Mouse (Mus musculus) gonadal fat pad, adult 2 months (tissue): ENCODE measurements at regions not wholly inside any gene's neighbourhood (a gene's known extent, or its start where the extent isn't known, plus 50 kb on each side); places are given as distances from the start of the nearest gene placed in this dataset.

ENCODE experiments used
- DNase-seq: peaks from one replicate; pipeline ENCODE4 v3.0.0-alpha.2; 2012; ENCODE audit warnings: low read depth

- no peak for DNase-seq
These were observed 62.7 kb downstream of the Bmp2 start for GRCm38 (mm10) chr2:133614672-133615071.

GRCm38 (mm10) chr2:133615299-133615698, 63.3 kb downstream of the Bmp2 start:
- no peak for DNase-seq

DNA sequence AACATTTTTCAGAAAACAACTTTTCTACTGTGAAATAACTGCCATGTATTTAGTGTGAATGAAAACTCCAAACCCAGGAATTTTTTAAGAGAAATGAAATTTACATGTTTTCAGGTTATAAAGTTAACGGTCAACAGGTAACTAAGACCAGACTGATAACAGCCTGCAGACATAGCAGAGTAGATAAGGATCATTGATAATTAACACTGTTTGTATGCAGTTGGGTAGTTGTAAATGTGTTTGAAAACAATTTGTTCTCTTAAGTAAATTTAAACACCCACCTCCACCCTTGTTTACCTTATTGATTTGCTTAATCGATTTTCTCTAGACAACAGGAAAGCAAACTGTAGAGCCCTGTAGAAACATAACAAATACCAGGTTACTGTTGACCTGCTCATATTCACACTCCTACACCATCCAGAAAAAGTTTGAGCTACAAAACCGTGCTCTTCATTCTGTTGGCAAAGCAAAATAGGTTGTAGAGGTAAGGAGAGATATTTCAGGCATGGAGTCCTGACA, 65.4 kb downstream of the Bmp2 start:
- no peak for DNase-seq

DNA sequence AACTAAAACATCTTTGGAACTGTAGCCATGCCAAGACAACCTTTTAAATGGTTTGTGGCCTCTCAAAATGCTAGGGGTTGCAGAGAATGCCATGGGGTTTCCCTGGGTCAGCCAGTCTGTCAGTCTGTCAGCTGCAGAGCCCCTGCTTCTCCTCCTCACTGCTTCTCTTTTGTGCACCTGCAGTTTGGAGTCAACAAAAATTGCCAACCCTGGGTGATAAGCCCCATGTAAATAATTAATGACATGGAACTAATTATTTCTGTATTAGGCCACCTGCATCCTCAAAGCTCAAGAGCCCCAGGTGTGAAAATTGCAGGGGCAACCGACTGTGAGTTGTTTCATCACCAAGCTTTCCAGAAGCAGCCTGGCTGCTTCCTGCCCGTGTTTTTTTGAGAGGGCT, 70.6 kb downstream of the Bmp2 start:
- no peak for DNase-seq

- no peak for DNase-seq
These were observed 73.6 kb downstream of the Bmp2 start for GRCm38 (mm10) chr2:133625542-133625941.

DNA sequence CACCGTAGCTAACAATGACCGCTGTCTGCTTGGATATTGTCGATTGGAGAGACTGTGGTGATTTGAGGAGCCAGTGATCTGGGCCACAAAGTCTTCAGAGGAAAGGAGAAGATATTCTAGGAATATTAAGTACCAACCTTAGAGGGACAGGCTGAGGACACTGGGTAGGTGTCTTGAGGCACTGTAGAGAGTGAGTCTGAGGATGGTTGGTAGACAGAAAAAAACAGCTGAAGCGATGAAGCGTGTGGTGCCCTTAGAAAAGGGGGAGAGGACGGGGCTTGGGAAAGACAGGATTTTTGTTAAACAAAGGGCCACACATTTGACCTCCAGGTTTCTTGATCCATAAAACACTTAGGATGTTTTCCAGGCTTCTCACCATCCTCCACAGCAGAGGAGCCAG, 76.9 kb downstream of the Bmp2 start:
- DNase-seq: no peak

- DNase-seq: no peak
These were observed 83.5 kb downstream of the Bmp2 start for GRCm38 (mm10) chr2:133635434-133635833.

GRCm38 (mm10) chr2:133649874-133650481, 98.0 kb downstream of the Bmp2 start:
- DNase-seq: peak; percentile 79

- no peak for DNase-seq
These were observed 114.5 kb downstream of the Bmp2 start for GRCm38 (mm10) chr2:133666331-133667054.

DNA sequence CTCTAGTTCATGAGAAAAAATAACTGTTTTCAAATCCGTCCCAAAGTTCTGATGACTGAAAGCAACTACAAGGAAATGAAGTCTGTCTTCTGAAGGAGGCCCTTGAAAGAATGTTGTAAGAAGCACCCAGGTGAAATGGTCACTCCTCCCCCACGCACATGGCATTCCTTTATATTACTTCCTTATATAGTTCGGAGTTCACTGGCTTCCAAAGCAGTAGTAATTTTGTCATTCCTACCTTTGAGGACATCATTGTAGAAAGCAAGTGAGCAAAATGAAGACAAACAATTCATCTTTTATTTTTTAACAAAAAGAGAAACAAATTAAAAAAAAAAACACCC, 115.1 kb downstream of the Bmp2 start:
- no peak for DNase-seq

GRCm38 (mm10) chr2:133669821-133670220, 117.9 kb downstream of the Bmp2 start:
- DNase-seq: no peak

GRCm38 (mm10) chr2:133671528-133671927, 119.6 kb downstream of the Bmp2 start:
- no peak for DNase-seq

DNA sequence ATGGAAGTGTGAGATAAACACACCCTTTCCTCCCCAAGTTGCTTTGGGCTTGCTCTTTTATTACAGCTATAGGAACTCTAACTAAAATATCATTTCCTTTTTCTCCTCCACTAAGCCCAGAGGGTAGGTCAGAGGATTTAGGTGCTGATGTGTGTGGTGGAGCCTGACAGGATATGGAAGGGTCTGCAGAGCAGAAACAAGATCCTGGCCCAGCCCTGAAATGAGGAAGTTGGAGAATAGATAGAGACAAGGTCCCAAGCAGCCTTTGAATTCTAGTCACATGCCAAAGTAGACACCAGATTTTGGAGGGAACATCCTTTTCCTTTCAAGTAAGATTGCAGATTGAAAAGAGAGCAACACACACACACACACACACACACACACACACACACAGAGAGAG, 132.4 kb downstream of the Bmp2 start:
- DNase-seq: no peak

DNA sequence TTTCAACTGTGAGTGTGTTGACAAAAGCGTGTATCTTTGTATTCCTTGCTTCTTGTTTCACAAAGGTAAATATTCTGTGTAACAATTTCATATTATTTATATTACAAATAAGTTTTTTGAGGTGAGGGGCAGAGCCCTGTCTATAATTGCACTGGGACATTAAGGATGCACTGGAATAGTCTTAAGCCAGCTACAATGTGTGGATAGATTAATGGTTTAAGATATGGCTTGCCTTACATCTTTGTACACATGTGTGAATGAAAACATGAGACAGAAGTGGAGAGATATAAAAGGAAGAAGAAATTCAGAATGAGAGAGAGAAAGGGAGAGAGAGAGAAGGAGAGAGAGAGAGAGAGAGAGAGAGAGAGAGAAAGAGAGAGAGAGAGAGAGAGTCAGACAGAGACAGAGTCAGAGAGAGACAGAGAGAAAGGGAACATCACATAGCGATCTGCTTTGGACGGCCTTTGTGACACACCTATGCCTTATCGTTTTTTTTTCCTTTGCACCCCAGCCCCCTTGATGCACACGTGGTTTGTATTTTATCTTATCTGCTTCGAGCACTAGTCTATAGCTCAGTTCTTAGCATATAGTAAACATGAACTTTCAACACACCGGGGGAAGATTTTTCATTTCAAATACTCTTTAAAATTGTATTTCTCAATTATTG, 136.3 kb downstream of the Bmp2 start:
- DNase-seq: no peak

- no peak for DNase-seq
These were observed 136.8 kb downstream of the Bmp2 start for GRCm38 (mm10) chr2:133688788-133689155.

DNA sequence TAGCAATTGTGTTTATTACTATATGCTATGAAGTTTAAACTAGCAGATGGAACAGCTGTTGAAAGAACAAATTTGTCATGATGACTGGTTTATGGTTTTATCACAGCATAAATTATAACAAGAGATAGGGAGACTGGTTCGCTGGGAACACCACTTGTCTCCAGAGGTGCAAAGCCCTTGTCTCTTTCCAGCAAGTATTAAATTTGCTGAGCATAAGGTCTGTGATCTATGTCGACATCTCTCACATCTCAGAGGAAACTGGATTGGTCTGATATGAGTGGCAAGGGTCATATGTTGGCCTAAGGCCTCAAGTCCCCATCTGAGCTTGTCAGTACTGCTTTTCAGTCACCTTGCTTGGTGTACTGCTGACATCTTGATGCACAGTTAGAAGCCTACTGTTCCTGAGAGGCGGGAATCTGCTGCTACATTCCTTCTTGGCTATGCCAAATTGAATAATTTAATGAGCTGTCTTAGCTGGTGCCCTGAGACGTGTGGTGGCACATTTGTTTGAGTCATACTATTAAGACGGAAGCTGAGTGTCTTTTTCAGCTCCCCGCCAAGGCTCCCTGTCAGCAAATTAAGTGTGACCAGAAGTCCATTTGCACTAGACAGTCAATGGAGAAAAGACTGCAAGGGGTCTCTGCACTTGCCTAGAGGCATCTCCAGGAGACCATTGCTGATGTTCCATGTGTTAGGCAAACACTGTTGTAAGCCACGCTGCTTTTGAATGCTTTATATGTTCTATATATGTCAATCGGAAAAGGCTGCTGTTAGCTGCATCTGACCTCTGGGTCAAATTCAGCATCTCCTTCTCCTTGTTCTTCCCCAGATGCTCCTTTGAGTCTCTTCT, 157.0 kb downstream of the Bmp2 start:
- no peak for DNase-seq

GRCm38 (mm10) chr2:133716243-133716642, 164.3 kb downstream of the Bmp2 start:
- no peak for DNase-seq

DNA sequence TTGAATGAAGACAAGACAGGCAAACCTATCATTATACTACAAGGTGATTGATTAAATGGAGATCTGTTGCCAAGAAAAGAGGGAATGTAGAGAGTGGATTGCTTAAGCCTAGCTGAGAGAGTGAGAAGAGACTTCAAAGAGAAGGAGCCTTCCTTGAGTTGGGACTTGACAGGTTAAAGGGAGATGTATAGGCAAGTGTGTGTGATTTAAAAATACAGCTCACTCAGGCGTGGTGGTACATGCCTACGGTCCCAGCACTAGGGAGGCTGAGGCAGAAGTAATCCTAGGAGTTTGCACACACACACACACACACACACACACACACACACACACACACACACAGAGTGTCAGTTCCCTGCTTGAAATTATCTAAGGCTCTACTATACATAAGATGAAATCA, 165.1 kb downstream of the Bmp2 start:
- no peak for DNase-seq

GRCm38 (mm10) chr2:133724310-133724709, 172.4 kb downstream of the Bmp2 start:
- no peak for DNase-seq

GRCm38 (mm10) chr2:133724757-133725156, 172.8 kb downstream of the Bmp2 start:
- DNase-seq: no peak

DNA sequence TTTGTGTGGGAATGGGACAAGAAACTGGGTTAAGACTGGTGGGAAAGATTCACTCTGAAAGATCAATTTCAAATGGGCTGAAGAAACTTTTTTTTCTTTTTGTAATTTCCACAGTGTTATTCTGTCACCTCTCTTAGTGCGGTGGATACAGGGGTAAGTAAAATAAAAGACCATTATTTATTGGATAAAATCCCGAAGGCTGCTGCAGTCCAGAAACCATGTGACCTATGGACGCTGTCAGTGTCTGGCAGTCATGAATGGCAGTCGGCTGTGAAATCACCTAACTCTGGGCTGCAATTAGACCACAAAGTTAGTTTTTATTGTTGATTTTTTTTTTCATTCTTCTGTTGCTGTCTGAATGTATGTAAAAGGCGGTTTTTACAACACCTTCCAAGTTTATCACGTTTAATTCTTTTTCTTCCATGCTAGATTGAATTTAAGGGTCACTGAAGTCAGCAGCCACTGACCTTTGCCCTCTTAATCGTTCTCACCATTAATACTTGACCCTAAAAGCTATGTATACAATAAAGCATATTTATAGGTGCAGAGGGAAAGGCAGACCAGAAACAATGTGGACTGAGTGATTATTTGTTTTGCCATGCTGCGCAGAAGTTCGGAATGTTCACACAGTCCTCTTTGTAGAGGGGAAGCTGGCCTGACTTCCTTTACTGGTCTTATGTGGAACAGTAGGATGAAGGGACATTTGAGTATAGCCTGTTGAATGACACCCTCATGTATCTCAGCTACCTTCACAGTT, 182.7 kb downstream of the Bmp2 start:
- DNase-seq: no peak
